Mouse (Mus musculus): ENCODE measurements around the gene Dpy19l3. TPM values are rescaled to one million over a fixed set of nuclear protein-coding genes. Genes with fewer than 3 reads are reported as not detected.

Dpy19l3 gene
- total and polyA plus RNA-seq, 3 experiments = 2.2 to 4.8 (median 2.6) TPM

DNA sequence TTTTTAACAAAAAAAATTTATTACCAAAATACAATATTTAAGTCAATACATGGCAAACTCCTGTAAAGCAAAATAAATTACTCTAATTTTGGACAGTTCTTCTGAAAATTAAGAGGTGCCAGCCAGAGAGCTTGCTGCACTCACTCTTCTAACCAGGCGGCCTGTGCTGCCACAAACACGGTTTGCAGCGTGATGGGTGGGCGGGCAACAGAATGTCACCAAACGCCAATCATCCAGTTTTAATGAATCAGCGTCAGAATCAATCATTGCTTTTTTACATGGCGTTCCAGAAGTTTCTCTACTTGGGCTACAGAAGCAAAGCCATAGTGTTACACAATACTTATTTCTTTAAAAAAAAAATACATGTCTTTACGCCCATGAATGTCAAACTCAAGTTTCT is 18.1 kb upstream of the Dpy19l3 start:
- H3K9ac ChIP-seq (ENCODE audit: low read depth, low read length) = no peak overlapping the region
- intact Hi-C loops (cut with DNase I) = no loop called here
- DNase-seq = no peak
- no peaks in the 10 kb centered on the region for H3K36me3 ChIP-seq (ENCODE audit: control insufficient read depth, insufficient read depth, low read length)
- no peak overlapping the region for H3K4me3 ChIP-seq
- TF ChIP-seq CTCF (IDR thresholded peaks at IDR 0.05) = no peak
- no peak for TF ChIP-seq POLR2A (IDR thresholded peaks at IDR 0.05; ENCODE audit: insufficient read depth, low read depth, low read length)
- TF ChIP-seq EP300 (IDR thresholded peaks at IDR 0.05; ENCODE audit: insufficient read depth, low read depth, low read length) = no peak
- H3K4me1 ChIP-seq (ENCODE audit: control insufficient read depth, insufficient read depth, low read length) = no peaks in the 10 kb centered on the region
- no peak overlapping the region for H3K27ac ChIP-seq
- WGBS = 96% methylated on average over 8 of the region's 8 CpGs
- H3K79me2 ChIP-seq (replicated peaks; ENCODE audit: control insufficient read depth, insufficient read depth, low read length) = no peaks in the 10 kb centered on the region
- no peaks in the 10 kb centered on the region for H3K27me3 ChIP-seq (ENCODE audit: control insufficient read depth, insufficient read depth, low read length)

DNA sequence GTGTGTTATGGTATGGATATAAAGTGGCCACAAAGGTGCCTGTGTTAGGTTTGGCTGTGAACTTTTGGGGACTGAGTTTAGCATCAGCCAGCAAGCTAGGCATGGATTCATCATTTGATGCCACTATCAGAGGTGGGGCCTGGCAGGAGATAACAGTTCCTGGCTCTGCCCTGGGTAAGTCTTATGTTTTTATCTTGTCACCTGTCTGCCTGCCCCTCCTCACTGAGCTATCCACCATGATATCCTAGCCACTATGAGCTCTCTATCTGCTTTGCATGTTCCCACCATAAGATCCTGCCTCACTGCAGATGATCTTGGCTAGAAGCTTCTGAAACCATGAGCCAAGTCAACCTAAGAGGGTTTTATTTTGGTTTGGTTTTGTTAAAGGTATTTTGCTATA is 16.9 kb upstream of the Dpy19l3 start:
- Histone ChIP-seq H3K4me1 (ENCODE audit: control insufficient read depth, insufficient read depth, low read length) (no peaks in the 10 kb centered on the region), H3K36me3 (ENCODE audit: control insufficient read depth, insufficient read depth, low read length) (no peaks in the 10 kb centered on the region), H3K27me3 (ENCODE audit: control insufficient read depth, insufficient read depth, low read length) (no peaks in the 10 kb centered on the region), H3K9ac (ENCODE audit: low read depth, low read length) (no peak overlapping the region), H3K27ac (no peak overlapping the region), H3K79me2 (replicated peaks; ENCODE audit: control insufficient read depth, insufficient read depth, low read length) (no peaks in the 10 kb centered on the region), H3K4me3 (no peak overlapping the region)
- DNase-seq = no peak
- intact Hi-C loops (cut with DNase I) = no loop called here
- TF ChIP-seq POLR2A (IDR thresholded peaks at IDR 0.05; ENCODE audit: insufficient read depth, low read depth, low read length) (no peak), EP300 (IDR thresholded peaks at IDR 0.05; ENCODE audit: insufficient read depth, low read depth, low read length) (no peak), CTCF (IDR thresholded peaks at IDR 0.05) (no peak)

GRCm38 (mm10) chr7:35770122-35770521 is 15.9 kb upstream of the Dpy19l3 start:
- no peaks in the 10 kb centered on the region for H3K27me3 ChIP-seq (ENCODE audit: control insufficient read depth, insufficient read depth, low read length)
- TF ChIP-seq EP300 (IDR thresholded peaks at IDR 0.05; ENCODE audit: insufficient read depth, low read depth, low read length) (no peak), POLR2A (IDR thresholded peaks at IDR 0.05; ENCODE audit: insufficient read depth, low read depth, low read length) (no peak), CTCF (IDR thresholded peaks at IDR 0.05) (no peak)
- H3K4me1 ChIP-seq (ENCODE audit: control insufficient read depth, insufficient read depth, low read length) = no peaks in the 10 kb centered on the region
- no peak overlapping the region for H3K9ac ChIP-seq (ENCODE audit: low read depth, low read length)
- no peaks in the 10 kb centered on the region for H3K36me3 ChIP-seq (ENCODE audit: control insufficient read depth, insufficient read depth, low read length)
- intact Hi-C loops (cut with DNase I) = no loop called here
- 71% methylated on average over 7 of the region's 7 CpGs for WGBS
- H3K27ac ChIP-seq = no peak overlapping the region
- no peak for DNase-seq
- no peak overlapping the region for H3K4me3 ChIP-seq
- H3K79me2 ChIP-seq (replicated peaks; ENCODE audit: control insufficient read depth, insufficient read depth, low read length) = no peaks in the 10 kb centered on the region

DNA sequence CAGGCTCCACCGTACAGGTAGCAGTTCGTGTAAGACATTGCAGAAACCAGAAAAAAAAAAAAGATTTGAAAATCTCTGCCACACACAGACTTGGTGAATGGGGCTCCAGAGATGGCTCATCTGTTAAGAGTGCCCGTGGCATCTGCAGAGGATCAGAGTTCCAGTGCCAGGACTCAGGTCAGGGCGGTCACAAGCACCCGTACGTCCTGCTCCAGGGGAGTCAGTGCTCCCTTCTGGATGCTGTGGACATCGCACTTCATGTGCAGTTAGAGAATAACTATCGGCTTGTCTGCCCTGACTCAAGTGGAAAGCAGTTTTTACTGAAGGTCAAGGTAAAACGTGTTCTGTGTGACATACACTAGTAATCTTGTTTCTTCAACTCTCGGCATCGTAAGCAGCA is 10.2 kb upstream of the Dpy19l3 start:
- H3K79me2 ChIP-seq (replicated peaks; ENCODE audit: control insufficient read depth, insufficient read depth, low read length) = no peaks in the 10 kb centered on the region
- TF ChIP-seq EP300 (IDR thresholded peaks at IDR 0.05; ENCODE audit: insufficient read depth, low read depth, low read length) = no peak
- TF ChIP-seq POLR2A (IDR thresholded peaks at IDR 0.05; ENCODE audit: insufficient read depth, low read depth, low read length) = no peak
- TF ChIP-seq CTCF (IDR thresholded peaks at IDR 0.05) = no peak
- H3K4me3 ChIP-seq = no peak overlapping the region
- no peaks in the 10 kb centered on the region for H3K36me3 ChIP-seq (ENCODE audit: control insufficient read depth, insufficient read depth, low read length)
- H3K9ac ChIP-seq (ENCODE audit: low read depth, low read length) = no peak overlapping the region
- intact Hi-C loops (cut with DNase I) = no loop called here
- no peak overlapping the region for H3K27ac ChIP-seq
- no peak for DNase-seq
- no peaks in the 10 kb centered on the region for H3K27me3 ChIP-seq (ENCODE audit: control insufficient read depth, insufficient read depth, low read length)
- H3K4me1 ChIP-seq (ENCODE audit: control insufficient read depth, insufficient read depth, low read length) = no peaks in the 10 kb centered on the region
- 84% methylated on average over 11 of the region's 11 CpGs for WGBS

DNA sequence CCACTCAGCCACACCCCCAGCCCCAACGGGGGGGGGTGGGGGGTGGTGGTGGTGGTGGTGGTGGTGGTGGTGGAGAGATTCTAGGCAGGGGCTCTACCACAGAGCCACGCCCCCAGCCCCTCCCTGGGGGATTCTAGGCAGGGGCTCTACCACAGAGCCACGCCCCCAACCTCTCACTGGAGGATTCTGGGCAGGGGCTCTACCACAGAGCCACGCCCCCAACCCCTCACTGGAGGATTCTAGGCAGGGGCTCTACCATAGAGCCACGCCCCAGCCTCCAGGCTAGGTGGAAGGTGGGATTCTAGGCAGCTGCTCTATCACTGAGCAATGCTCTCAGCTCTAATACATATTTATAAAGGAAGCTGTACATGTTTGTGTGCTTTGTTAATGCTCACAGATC is 7.5 kb upstream of the Dpy19l3 start:
- no peak overlapping the region for H3K4me3 ChIP-seq
- H3K79me2 ChIP-seq (replicated peaks; ENCODE audit: control insufficient read depth, insufficient read depth, low read length) = no peaks in the 10 kb centered on the region
- H3K27ac ChIP-seq = no peak overlapping the region
- no peaks in the 10 kb centered on the region for H3K4me1 ChIP-seq (ENCODE audit: control insufficient read depth, insufficient read depth, low read length)
- no peak for DNase-seq
- TF ChIP-seq EP300 (IDR thresholded peaks at IDR 0.05; ENCODE audit: insufficient read depth, low read depth, low read length) (no peak), CTCF (IDR thresholded peaks at IDR 0.05) (no peak), POLR2A (IDR thresholded peaks at IDR 0.05; ENCODE audit: insufficient read depth, low read depth, low read length) (no peak)
- no peaks in the 10 kb centered on the region; the same call in 1 of the 2 replicates for H3K27me3 ChIP-seq (ENCODE audit: control insufficient read depth, insufficient read depth, low read length)
- 59% methylated on average over 5 of the region's 5 CpGs for WGBS
- H3K36me3 ChIP-seq (ENCODE audit: control insufficient read depth, insufficient read depth, low read length) = no peaks in the 10 kb centered on the region
- intact Hi-C loops (cut with DNase I) = no loop called here
- no peak overlapping the region for H3K9ac ChIP-seq (ENCODE audit: low read depth, low read length)

DNA sequence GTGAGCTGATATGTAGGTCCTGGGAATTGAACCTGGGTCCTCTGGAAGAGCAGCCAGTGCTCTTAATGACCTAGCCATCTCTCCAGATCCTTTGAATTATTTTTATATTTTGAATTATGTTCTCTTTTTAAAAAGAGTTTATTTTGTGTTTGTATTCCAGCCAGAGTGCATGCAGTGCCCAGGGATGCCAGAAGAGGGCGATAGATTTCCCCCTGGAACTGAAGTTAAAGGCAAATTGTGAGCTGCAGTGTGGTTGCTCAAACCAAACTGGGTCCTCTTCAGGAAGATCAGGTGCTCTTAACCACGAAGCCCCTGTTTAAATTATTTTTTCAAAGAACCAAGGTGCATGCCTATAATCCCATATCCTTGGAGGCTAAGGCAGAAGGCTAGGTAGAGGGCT is 5.3 kb upstream of the Dpy19l3 start:
- 23% methylated on average over 2 of the region's 2 CpGs for WGBS
- DNase-seq = no peak
- intact Hi-C loops (cut with DNase I) = loop anchor here (5.0 kb wide), 2 partner anchors 43 to 72 kb away; partner anchors contain the start of gene Zfp507

More for the DNA sequence above, 5.3 kb upstream of the Dpy19l3 start:
- Histone ChIP-seq H3K27ac (no peak overlapping the region), H3K4me3 (no peak overlapping the region), H3K79me2 (replicated peaks; ENCODE audit: control insufficient read depth, insufficient read depth, low read length) (no peaks in the 10 kb centered on the region), H3K9ac (ENCODE audit: low read depth, low read length) (no peak overlapping the region), H3K4me1 (ENCODE audit: control insufficient read depth, insufficient read depth, low read length) (no peaks in the 10 kb centered on the region), H3K36me3 (ENCODE audit: control insufficient read depth, insufficient read depth, low read length) (no peaks in the 10 kb centered on the region), H3K27me3 (ENCODE audit: control insufficient read depth, insufficient read depth, low read length) (no peaks in the 10 kb centered on the region; the same call in 1 of the 2 replicates)
- TF ChIP-seq CTCF (IDR thresholded peaks at IDR 0.05) (peak; percentile 65), POLR2A (IDR thresholded peaks at IDR 0.05; ENCODE audit: insufficient read depth, low read depth, low read length) (no peak)
